Mouse (Mus musculus) retina, postnatal 7 days (tissue): ENCODE data around the gene Slc25a33.

Source experiments
- DNase-seq: peaks from one replicate; pipeline ENCODE4 v3.0.0-alpha.2; 2012; ENCODE audit warnings: low read depth, low spot score

The Slc25a33 gene

GRCm38 (mm10) chr4:149696189-149696971 lies 77.7 kb downstream of the Slc25a33 start:
- no peak for DNase-seq
